Mouse (Mus musculus) hematopoietic stem cell, adult 5-6 weeks (primary cell): Measurements from ENCODE around the gene N4bp2l2. TPM values are rescaled to one million over a fixed set of nuclear protein-coding genes. Genes with fewer than 3 reads are reported as not detected.
"Not testable (repeated sequence)": the region's sequence is repeated elsewhere in the genome, so short reads cannot be mapped to it uniquely, and the experiment has no call there.

Experiments
- ATAC-seq, 2 experiments: fragments of 125-278 bp in 1 of 2; replicated peaks in 1 of 2; 2 replicates each; pipeline ENCODE4 v1.8.0; 2016 to 2017; ENCODE audit warnings: inconsistent platforms in 2 of 2, mild to moderate bottlenecking in 2 of 2, moderate number of reproducible peaks in 2 of 2, low read depth in 1 of 2, moderate TSS enrichment in 1 of 2; ENCODE audit not compliant: low FRiP score in 2 of 2, poor library complexity in 2 of 2, severe bottlenecking in 2 of 2, insufficient read depth in 1 of 2, low TSS enrichment in 1 of 2
- total RNA-seq: library from RNA; stranded (forward); fragments of 172-1452, 232-1000 nt; gene quantifications from 2 replicates; pipeline ENCODE4 v1.2.3, GENCODE M21; 2017

N4bp2l2 gene
- 123 and 145 TPM in 2 replicates for total RNA-seq

GRCm38 (mm10) chr5:150666133-150666739, at the start of gene N4bp2l2:
N4bp2l2 (minus strand) TSS chr5:150666183.
- not testable (repeated sequence) for ATAC-seq

GRCm38 (mm10) chr5:150713431-150713830, 47.4 kb upstream of the N4bp2l2 start:
- ATAC-seq: no peak

DNA sequence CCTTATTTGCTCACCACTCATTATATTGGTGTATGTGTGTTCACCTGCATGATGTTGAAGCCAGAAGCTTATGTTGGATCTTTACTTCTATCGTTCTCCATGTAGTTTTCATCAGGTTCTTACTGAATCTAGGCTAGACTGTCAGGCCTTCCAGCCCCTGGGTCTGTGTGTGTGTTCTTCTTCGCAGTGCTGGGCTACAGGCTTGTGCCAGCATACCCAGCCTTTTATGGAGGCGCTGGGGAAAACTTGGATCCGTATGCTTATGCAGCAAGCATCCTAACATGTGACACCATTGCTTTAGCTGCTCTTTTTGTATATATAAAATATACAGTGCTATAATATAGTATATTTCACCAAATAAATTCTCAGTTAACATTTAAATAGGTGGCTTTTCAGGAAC, 45.5 kb upstream of the N4bp2l2 start:
- no peak for ATAC-seq

DNA sequence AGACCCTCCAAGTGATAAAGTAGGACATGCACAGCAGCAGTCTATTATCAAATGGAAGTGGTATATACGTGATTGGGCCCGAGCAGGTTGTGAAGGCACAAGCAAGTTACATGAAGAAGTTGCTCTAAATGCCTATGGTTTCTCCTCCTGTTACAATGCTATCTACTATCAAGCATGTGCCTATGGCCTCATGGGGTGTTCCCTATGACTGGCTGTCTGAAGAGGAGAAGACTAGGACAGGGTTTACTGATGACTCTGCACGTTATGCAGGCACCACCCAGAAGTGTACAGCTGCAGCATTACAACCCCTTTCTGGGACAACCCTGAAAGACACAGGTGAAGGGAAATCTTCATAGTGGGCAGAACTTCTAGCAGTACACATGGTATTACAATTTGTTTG, 41.2 kb upstream of the N4bp2l2 start:
- ATAC-seq: not testable (repeated sequence)

DNA sequence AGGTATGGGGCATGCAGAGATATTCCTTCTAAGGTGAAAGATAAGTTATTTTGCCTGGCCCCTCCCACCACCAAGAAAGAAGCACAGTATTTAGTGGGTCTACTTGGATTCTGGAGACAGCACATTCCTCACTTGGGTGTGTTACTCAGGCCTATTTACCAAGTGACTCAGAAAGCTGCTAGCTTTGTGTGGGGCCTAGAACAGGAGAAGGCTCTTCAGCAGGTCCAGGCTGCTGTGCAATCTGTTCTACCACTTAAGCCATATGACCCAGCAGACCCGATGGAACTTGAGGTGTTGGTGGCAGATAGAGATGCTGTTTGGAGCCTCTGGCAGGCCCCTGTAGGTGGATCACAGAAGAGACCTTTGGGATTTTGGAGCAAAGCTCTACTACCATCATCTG, 40.7 kb upstream of the N4bp2l2 start:
- ATAC-seq: not testable (repeated sequence)

DNA sequence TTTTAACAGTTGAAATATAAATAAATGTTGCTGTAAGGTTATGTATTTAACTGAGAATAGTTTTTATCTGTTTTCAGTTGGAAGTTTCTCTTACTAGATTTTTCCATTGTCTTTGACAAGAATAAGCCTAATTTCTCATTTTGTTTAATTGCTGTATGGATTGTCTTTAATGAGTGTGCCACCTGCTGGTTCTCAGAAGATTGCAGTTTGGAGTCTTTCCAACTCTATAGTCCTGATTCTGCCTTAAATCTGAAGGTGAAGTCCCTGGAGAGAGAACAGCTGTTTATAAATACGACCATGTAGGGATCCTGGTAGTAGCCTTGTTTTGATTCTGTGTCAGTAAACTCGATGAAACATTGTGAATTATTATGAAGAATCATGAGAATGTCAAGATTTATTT, 36.7 kb upstream of the N4bp2l2 start:
- peak; percentile 59 to 60 for ATAC-seq

GRCm38 (mm10) chr5:150693277-150693676, 27.3 kb upstream of the N4bp2l2 start:
- ATAC-seq: no peak

DNA sequence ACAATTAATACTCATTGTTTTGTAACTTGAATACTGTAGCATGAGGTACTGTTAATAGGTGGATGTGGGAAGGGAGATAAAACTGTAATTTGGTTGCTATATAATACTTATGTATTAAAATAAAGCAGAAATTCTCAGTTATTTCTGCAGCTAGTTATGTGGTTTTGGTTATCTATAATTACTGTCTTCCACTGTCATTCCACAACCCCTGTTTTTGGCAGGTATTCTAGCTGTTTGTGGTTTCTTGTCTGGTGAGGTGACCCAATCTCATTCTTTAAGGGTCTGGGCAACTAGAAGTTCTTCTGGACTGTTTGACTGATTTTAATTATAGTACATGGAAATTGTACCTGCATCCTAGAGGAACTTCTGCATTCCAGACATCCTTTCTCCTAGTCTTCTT, 24.7 kb upstream of the N4bp2l2 start:
- no peak for ATAC-seq

GRCm38 (mm10) chr5:150682862-150683261, 16.9 kb upstream of the N4bp2l2 start:
- not testable (repeated sequence) for ATAC-seq

DNA sequence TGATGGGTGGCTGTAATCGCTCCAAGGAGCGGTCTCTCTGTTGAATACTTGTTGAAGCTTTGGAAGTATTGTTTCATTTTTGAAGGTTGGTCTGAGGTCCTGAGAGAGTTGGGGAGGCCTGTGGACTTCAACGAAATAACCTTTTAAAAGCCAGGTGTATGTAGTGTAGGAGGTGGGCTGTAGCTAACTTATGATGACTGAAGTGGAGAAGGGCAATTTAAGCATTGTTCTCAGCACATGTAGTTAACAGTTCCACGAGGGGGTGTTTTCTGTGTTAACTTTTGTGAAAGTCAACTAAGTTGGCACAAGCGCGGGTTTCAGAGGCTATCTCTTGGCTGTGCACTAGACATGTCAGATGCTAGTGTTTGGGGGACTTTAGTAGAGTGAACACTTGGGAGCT, 8.9 kb upstream of the N4bp2l2 start:
- no peak for ATAC-seq

DNA sequence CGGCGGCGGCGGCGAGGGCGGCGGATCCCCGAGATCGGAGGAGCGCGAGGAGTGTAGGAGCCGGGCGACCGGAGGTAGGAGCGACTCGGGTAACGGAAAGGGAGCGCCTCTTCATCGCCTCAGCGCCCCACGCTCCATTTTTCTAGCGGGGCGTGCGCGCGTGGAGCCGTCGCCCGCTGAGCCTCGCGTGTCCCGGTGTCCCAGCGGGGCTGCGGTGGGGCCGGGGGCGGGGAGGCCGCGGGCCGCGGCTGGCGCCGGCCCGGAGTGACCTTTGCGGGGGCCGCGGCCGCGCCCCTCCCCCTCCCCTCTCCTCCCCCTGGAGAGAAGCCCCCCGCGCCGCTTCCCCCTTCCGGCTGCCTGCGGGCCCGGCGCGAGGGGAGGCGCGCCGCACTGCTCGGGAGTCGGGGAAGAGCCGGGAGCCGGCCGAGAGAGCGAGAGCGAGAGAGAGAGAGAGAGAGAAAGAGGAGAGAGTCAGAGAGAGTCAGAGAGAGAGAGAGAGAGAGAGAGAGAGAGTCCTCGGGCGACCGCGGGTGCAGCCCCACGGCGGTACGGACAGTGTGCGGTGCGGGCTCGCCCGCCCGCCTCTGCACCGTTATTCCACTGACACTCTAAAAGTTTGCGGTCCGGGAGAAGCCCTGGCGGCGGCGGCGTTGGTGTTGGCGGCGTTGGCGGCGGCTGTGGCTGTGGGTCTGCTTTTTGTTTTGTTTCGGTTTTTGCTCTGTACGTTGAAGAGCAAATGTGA, 8.1 kb upstream of the N4bp2l2 start:
- ATAC-seq: peak; percentile 16 to 24

GRCm38 (mm10) chr5:150673153-150673835, 7.3 kb upstream of the N4bp2l2 start, which contains the start of gene Pds5b:
Pds5b (plus strand) TSS chr5:150673739.
- ATAC-seq: peak; percentile 94 to 96

DNA sequence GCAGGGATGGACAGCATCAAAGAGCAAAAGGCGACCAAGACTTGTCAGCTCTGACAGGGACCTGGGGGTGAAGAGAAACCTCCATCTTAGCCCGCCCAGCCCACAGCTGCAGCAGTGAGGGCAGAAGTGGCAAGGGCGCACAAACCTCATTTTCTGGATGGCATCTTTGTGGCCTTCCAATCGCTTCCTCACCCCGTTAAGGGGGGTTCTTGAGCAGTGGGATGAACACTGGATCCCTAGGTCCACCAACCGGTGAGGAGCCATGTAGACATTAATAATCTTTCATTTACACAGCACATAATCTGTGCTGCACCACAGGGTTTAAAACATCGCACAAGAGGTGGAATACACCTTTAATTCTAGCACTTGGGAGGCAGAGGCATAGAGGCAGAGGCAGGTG, 6.4 kb upstream of the N4bp2l2 start:
- no peak for ATAC-seq

DNA sequence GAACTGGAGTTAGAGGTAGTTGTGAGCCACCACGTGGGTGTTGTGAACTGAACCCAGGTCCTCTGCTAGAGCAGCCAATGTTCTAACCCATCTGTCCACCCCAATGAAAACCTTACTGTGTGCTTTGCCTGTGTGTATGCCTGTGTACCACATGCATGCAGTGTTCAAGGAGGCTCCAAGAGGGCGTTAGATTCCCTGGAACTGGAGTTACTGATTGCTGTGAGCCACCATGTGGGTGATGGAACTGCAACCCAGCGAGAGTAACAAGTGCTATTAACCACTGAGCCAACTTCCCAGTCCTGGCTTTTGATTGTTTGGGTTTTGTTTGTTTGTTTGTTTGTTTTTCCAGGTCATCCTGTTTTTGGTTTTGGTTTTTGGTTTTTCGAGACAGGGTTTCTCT, 2.7 kb upstream of the N4bp2l2 start:
- ATAC-seq: no peak

DNA sequence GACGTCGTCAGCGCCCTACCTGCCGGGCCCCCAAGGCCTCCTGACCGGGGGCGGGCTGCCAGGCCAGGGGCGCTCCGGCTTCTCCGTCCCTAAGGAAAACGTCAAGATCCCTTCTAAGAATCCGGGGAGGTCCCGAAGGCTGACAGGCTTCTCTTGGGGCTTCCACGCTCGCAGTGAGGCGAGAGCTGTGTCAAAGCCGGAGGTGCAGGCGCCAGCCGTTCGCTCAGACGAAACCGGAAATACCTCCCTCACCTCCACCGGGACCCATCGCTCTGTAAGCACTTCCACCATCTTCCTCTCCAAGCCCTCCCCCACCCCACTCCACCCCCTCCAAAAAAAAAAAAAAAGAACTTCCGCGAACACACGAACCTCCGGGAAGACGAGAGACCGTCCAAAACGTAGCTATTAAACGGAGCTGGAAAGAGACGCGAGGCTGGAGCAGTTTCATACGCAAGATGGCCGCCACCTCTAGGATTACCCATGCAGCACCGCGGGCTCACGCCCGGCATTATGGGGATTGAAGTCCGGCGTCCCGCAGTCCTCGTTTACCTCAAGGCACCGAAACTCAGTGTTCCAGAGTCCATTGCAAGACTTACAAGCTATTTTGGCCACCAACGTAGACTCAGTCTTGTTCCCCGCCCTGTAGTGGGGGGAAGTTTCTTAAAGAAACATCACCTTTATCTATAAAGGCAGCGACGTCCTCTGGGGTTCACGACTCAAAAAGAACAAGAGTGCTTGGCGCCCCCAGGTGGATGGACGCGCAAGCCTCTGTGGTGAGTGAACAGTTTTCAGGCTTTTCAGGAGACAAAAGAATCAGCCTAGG, 640 bp downstream of the N4bp2l2 start:
- peak; percentile 98 to 99 for ATAC-seq

DNA sequence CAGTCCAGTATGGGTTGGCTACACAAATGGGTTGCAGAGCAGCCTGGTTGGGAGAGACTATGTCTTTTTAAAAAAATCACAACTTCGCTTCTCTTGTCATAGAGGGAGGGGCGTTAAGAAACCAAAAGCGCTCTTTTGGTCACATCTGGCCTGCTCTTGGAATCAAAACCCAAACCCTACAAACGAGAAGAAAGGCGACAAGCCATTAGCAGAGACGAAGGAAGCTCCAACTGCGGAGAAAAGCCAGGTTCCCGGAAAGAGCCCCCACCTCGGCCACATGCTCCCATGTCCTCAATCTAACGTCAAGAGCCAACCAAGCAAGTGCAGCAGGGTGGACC, 1.2 kb downstream of the N4bp2l2 start:
- peak in 1 of 2 experiments; percentile 40; a peak in 1 of 4 replicates for ATAC-seq

- not testable (repeated sequence) for ATAC-seq
These were observed 2.1 kb downstream of the N4bp2l2 start for GRCm38 (mm10) chr5:150663926-150664325.

DNA sequence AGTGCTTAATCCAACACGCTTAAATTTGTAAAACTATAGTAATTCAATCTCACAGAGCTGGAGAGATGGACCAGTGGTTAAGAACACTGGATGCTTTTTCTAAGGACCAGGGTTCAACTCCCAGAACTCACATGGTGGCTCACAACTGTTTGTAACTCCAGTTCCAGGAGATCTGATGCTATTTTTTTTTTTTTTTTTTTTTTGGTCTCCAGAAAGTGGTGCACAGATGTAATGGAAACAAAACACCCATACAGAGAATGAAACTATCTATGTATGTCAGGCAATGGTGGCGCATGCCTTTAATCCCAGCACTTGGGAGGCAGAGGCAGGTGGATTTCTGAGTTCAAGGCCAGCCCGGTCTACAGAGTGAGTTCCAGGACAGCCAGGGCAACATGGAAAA, 5.7 kb downstream of the N4bp2l2 start:
- ATAC-seq: not testable (repeated sequence)
